Mouse (Mus musculus): Measurements from ENCODE around the gene Mobp. TPM values are rescaled to one million over a fixed set of nuclear protein-coding genes. Genes with fewer than 3 reads are reported as not detected.
"Not testable (repeated sequence)": the region's sequence is repeated elsewhere in the genome, so short reads cannot be mapped to it uniquely, and the experiment has no call there.

The Mobp gene
- total RNA-seq (2021) = 100 to 1,000 TPM; 128 to 224 TPM
- long read RNA-seq, experiment 1, transcript Mobp-202 (4 exons, 3,286 nt) = minor isoform, 5 of 257 reads
- long read RNA-seq, experiment 1, transcript Mobp-204 (6 exons, 2,609 nt) = major isoform, 165 of 257 reads
- long read RNA-seq, experiment 1, transcript Mobp-201 (4 exons, 1,536 nt) = minor isoform, 33 of 257 reads
- long read RNA-seq, experiment 1, partial matches to known transcripts = 7 of 257 reads
- long read RNA-seq, experiment 1, other reads (novel, unspliced or antisense) = 45 of 257 reads
- long read RNA-seq, experiment 2, transcript Mobp-204 (6 exons, 2,609 nt) = major isoform, 40 of 57 reads
- long read RNA-seq, experiment 2, transcript Mobp-201 (4 exons, 1,536 nt) = minor isoform, 5 of 57 reads
- long read RNA-seq, experiment 2, transcript Mobp-202 (4 exons, 3,286 nt) = minor isoform, 5 of 57 reads
- long read RNA-seq, experiment 2, partial matches to known transcripts = 1 of 57 reads
- long read RNA-seq, experiment 2, other reads (novel, unspliced or antisense) = 6 of 57 reads

DNA sequence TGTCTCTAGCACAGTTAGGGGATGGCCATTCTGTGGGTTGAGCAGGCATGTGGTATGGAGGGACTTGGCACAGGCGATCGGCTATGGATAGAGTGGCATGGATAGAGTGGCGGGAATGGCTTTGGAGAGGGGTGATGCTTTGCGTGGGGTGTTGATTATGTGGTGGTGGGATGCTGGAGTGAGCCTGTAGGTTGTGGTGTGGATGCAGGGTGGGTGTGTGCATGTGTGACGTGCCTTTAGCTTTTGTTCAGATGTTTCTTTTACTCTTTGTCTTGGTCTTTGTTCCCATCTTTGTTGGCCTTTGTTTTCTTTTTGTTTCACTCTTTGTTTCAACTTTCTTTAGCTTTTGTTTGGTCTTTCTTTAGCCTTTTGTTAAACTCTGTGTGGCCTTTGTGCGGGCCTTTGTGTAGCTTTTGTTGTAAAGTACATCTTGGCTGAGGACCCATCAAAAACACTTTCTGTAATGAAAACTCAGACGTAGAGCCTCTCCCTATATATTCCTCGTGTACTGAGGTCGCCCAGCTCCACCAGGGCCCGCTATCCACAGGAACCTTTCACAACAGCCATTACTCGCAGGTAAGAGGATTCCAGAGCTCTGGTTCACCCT is at the start of gene Mobp:
Mobp (plus strand) TSS at position 486 of the 607 bp plus-strand sequence.
- no peak for DNase-seq (ENCODE audit: low spot score in 2 of 2)
- intact Hi-C loops (cut with DNase I) = no loop called here

DNA sequence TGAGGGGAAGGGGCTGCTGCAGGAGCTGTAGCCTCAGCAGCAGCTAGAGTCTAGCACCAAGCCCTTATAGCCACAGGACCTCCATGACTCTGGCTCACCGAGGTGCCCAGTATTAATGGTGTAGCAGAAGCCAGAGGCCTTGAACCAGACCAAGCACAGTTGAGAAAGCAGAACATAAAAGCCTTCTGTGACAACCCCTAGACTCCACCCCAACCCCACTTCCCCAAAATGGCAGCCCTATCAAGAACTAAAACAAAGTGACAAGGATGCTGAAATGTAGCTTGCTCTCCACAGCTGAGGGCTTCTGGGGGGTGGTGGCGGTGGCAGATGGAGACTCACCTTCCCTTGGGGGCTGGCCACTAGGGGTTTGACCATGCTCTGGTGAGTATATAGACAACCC is 48.3 kb upstream of the Mobp start:
- intact Hi-C loops (cut with DNase I) = no loop called here
- DNase-seq (ENCODE audit: low spot score in 2 of 2) = no peak

DNA sequence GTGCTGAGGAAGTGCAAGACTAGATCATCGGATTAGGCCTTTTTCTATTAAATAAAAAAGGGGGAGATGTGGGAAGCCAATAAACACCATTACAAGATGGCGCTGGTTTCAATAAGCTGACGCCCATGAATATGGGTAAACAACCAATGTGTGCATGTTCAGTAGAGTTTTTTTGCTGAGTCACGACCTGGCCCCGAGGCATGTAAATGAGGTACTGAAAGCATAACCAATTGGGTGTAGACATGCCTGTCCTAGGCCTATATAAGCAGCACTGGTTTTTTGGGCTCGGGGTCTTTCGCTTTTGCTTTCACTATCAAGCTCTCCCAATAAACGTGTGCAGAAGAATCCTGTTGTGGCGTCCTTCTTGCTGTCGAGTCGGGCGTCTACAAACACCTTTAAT is 40.6 kb upstream of the Mobp start:
- intact Hi-C loops (cut with DNase I); DNase-seq (ENCODE audit: low spot score in 2 of 2): not testable (repeated sequence)

DNA sequence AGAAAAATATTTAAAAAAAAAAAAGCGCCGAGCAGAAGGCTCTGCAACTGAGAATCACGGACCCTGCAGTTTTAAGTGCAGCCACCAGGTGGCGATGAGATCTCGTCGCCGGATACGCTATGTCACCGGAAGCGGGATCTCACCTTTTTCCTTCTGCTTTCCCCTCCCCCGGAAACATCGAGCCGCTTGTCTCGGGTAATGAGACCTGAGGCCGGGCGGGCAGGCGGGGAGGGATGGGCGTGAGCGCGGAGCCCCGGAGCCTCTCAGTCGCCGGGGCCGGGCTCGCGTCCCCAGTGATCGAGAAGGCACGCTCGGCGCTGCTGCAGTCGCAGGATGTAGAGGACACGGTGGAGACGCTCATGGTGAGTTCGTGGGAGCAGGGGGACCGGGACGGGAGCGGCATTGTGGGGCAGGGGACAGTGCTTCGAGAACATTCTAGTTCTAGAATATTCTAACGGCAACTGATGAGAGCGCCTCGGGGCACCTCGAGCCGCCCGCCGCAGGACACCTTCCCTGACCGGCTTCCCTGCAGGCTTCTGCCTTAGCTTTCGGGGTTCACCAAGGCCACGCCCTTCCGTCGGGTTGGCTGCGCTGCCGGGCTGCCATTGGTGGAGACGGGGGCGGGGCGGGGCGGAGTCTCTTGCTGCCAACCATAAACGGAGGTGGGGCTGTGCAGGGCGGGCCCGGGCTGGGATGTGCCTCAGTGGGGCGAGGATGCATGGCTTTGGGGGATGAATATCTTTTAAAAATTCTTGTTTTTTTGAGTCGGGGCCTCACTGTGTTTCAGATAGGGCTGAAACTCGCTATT is 39.1 kb upstream of the Mobp start, which contains the start of gene Slc25a38:
Slc25a38 (plus strand) TSS at position 164 of the 808 bp plus-strand sequence.
- intact Hi-C loops (cut with DNase I) = no loop called here
- peak; percentile 97 for DNase-seq (ENCODE audit: low spot score in 2 of 2)

DNA sequence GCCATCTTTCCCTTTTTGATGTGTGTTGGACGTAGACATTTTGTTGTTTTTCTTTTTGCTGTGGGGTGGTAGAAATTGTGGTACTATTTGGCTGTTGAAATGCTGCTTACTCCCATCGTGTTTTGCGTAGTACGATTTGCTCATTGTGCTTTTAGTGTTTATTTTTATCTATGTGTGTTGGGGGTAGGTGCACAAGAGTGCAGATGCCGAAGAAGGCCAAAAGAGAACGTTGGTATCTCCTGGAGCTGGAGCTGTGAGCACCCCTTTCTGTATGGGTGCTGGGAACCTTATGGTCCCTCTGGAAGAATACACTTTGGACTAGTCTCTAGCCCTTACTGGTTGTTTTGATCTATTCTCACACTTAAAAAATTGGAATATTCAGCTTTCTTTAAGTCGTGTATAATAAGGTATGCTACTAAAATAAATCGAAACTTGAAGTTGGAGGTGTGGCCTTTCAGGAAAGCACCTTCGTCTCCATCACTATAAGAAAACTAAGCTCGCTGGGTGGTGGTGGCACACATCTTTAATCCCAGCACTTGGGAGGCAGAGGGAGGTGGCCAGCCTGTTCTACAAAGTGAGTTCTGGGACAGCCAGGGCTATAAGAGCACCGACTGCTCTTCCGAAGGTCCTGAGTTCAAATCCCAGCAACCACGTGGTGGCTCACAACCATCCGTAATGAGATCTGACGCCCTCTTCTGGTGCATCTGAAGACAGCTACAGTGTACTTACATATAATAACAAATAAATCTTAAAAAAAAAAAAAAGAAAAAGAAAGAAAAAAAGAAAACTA is 38.2 kb upstream of the Mobp start:
- intact Hi-C loops (cut with DNase I) = no loop called here
- no peak for DNase-seq (ENCODE audit: low spot score in 2 of 2)

DNA sequence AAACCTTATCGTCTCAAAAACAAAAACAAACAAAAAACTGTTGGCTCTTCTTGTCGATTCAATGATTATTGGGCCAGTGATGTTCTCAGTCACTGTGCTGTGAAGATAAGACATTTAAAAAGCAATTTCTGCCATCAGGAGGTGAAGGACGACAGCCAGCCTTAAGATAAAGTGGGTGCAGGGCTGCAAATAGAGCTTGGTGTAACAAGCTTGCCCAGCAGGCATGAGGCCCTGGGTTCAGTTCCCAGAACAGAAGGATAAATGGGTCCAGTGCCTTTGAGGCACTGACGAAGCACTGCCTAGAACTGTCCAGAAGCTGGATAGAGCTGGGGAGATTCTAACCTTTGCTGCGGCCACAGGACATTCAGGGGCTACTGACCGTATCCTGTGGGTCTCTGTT is 37.0 kb upstream of the Mobp start:
- DNase-seq (ENCODE audit: low spot score in 2 of 2) = no peak
- intact Hi-C loops (cut with DNase I) = no loop called here

DNA sequence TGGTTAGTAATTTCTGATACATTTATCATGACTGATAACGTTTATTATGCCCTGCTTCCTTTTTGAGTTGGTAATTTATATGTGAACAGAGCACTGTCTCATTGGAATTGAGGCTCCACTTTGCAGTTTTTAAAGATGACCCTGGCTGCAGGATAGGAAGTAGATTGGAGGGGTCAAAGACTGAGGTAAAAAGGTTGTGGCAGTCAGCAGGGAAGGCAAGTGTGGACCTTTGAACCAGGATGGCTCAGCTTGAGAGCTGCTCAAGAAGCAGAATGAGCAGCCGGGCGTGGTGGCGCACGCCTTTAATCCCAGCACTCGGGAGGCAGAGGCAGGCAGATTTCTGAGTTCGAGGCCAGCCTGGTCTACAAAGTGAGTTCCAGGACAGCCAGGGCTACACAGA is 36.1 kb upstream of the Mobp start:
- no peak for DNase-seq (ENCODE audit: low spot score in 2 of 2)
- intact Hi-C loops (cut with DNase I) = no loop called here

DNA sequence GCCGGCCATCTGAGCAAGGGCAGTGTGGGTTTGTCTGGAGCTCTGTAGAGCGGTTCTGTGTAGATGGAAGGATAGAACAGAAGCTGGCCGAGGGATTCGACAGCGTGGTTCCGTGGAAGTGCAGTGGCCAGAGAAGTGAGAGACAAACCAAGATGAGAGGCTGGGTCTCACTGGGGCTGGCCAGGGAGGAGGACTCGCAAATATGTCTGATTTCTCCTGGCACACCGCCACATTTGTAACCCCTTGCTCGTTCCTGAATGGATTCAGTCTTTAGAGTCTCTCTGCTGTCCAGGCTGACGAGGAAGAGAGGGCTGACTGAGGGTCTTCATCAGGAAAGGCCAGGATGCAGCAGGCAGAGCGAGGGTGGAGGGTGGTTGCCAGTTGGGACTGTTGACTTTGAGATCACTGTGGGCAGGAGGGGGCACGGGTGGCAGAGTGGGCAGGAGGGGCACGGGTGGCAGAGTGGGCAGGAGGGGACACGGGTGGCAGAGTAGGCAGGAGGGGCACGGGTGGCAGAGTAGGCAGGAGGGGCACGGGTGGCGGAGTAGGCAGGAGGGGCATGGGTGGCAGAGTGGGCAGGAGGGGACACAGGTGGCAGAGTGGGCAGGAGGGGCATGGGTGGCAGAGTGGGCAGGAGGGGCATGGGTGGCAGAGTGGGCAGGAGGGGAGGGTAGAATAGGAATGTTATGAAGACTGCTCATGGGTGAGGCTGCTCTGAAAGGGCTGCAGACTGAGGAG is 35.3 kb upstream of the Mobp start:
- intact Hi-C loops (cut with DNase I) = no loop called here
- no peak for DNase-seq (ENCODE audit: low spot score in 2 of 2)

DNA sequence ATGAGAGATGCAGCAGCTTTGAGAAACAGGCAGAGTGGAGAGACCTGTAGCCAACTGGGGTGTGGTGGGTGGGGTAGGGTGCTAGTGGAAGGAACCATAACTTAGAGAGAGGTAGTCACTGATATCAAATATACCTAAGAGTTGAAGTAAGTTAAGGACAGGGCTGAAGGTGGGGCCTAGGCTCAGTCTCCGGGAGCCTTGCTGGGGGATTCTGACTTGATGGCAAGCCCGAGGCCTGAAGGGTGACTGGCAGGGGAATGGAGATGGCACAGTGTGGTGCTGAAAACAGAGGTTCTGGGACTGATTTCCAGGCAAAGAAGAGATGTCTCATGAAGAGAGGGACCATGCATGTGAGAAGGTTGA is 34.7 kb upstream of the Mobp start:
- DNase-seq (ENCODE audit: low spot score in 2 of 2) = no peak
- intact Hi-C loops (cut with DNase I) = no loop called here

DNA sequence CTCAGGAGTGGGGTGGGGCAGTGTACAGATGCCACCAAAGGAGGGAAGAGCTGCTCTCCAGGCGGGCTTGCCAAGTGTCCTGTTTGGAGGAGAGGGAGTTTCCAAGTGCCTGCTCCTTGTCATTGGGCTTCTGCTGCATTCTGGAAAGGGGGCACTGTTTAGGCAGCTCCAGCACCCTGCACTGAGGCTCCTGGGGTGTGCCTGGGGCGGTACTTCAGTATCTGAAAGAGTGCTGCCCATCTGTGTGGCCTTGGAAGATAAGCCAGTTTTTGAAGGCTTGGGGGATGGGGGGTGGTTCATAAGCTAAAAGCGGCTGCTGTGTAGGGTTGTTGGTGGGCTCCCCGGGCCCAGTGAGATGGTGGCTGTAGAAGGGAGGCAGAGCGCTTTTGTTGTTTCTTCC is 33.9 kb upstream of the Mobp start:
- intact Hi-C loops (cut with DNase I) = no loop called here
- DNase-seq (ENCODE audit: low spot score in 2 of 2) = no peak

DNA sequence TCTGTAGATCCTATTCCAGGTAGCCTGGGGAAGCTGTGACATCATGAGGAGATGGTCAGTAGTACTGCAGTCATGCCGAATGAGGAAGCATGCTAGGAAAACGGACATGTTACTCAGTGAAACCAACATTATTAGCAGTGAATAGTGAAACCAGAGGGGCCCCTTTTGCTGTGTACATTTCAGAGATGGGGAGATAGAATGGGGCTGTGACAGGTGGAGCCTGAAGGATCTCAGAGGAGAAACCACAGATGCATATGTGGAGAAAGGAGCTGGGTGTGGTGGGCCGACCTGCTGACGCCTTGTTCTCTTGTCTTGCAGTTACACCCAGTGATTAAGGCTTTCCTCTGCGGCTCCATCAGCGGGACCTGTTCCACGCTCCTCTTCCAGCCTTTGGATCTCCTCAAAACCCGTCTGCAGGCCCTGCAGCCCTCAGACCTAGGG is 33.3 kb upstream of the Mobp start:
- intact Hi-C loops (cut with DNase I) = no loop called here

DNA sequence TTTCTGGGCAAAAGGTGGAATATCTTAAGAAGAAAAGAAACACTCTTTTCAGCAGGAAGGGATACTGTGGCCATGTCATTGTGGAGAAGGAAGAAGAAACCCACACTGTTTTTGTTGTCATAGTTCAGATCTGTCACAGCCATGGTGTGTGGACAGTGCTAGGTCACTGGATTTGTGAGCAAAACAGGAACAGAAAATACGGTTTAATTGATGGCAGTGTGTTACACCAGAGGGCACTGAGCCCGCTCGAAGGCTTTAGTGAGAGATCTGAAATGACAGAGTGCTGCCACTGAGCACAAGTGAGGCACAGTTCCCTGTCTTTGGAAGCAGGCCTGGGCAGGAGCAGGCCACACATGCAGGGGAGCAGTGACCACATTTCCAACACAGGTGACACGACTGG is 31.3 kb upstream of the Mobp start:
- intact Hi-C loops (cut with DNase I) = no loop called here
- DNase-seq (ENCODE audit: low spot score in 2 of 2) = no peak

More for the DNA sequence above, 33.3 kb upstream of the Mobp start:
- DNase-seq (ENCODE audit: low spot score in 2 of 2) = no peak

DNA sequence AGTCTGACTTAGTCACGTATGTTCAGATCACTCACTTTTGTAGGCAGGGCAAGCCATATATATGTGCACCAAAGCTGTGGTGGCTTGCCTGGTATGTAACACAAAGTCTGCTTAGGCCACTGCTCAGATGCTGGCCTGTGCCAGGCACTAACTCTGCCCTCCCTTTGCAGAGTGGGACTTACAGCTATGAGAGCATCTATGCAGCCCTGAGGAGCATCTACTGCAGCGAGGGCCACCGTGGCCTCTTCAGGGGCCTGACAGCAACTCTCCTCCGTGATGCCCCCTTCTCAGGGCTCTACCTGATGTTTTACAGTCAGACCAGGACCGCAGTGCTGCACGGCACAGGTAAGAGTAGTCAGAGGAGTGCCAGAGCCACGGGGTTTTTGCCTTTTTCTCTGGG is 29.0 kb upstream of the Mobp start:
- intact Hi-C loops (cut with DNase I) = no loop called here

DNA sequence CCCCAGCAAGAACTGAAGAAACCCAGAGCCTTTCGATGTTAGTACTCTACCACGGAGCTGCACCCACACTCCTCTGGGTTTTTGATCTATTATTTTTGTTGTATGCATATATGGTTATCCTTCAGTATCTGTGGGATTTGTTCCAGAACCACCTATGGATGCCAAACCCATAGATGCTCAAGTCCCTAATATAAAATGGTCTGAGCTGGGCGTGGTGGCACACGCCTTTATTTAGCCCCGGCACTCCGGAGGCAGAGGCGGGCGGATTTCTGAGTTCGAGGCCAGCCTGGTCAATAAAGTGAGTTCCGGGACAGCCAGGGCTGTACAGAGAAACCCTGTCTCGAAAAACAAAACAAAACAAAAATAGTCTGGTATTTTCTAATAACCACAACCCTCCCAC is 22.6 kb upstream of the Mobp start:
- DNase-seq (ENCODE audit: low spot score in 2 of 2) = no peak
- intact Hi-C loops (cut with DNase I) = no loop called here

More for the DNA sequence above, 29.0 kb upstream of the Mobp start:
- DNase-seq (ENCODE audit: low spot score in 2 of 2) = no peak

DNA sequence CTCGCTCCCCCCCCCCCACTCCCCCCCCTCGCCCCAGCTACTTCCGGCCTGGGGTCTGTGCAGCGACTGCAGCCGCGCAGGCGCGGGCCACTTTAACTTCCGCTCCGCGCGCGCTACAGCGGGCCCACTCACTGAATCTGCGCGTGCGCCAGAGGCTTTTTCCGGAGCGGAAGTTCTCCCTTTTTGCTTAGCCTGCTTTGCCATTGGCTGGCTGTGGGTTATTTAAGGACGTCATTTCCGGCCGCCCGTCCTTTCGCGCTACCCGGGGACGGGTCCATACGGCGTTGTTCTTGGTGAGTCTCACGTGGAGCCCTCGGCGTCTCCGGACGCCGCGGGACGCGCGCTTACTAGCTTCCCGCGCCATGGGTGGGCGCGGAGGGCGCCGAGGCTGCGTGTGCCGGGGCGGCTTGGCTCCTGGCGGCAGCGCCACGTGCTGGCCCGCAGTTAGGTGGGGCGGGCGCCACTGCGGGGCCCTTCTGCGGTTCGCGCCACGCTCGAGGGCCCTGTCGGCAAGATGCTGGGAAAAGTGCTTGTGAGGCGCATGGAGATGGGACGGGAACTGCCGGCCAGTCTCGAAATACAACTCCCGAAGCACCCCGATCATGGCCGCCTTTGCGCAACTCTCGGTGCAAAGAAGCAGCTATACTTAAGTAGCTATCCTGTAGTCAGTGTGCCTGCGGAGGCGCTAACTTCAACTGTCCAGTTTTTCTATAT is 21.8 kb upstream of the Mobp start, which contains the start of gene Rpsa:
Rpsa (plus strand) TSS at position 152 of the 714 bp plus-strand sequence.
- intact Hi-C loops (cut with DNase I) = no loop called here
- DNase-seq (ENCODE audit: low spot score in 2 of 2) = peak; percentile 97 to 98

DNA sequence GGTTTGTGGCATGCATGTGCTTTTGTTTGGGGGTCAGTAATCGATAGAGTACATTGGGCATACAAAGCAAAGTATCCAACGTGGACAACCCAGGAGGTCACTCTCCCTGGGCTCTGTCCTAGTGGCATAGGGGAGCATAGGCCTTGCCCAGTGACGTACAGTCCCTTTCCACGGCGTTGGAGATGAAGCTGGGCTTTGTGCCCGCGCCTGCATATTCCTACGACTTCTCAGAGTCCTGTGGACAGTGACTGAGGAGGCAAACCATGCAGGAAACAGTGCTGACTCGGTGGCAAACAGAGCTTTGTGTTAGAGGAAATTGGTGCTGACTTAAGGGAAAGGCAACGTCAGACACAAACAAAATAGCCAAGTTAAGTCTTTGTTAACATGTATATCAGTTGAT is 20.2 kb upstream of the Mobp start:
- DNase-seq (ENCODE audit: low spot score in 2 of 2) = no peak
- intact Hi-C loops (cut with DNase I) = no loop called here

DNA sequence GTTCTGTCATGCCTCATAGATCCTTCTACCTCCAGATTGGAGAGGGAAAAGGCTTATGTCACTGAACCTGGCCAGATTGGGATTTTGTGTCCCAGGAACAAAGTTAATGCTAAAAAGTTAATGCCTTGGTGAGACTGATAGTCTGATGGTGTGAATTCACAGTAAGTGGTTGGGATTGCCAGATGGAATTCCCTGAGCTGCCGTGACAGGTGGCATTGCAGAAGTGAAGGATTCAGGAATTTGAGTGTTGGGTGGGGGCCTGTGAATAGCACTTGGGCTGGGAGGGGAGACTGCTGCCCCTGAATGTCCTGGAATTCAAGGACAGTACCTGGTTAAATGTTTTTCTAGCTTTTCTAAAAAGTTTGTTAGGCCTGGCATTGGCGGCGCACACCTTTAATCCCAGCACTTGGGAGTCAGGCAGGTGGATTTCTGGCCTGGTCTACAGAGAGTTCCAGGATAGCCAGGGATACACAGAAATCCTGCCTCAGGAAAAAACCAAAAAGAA is 17.7 kb upstream of the Mobp start:
- intact Hi-C loops (cut with DNase I) = no loop called here
- DNase-seq (ENCODE audit: low spot score in 2 of 2) = no peak

Measured in left cerebral cortex, postnatal 14 days (tissue).